Mouse (Mus musculus) neural tube, embryonic 14.5 days (tissue): ENCODE data around the gene Cfap299. TPM values are rescaled to one million over a fixed set of nuclear protein-coding genes. Genes with fewer than 3 reads are reported as not detected.

Experiments used
- ATAC-seq: fragments of 200-750 bp; cut with Nextera tagmentation; 2 replicates; pipeline ENCODE4 v1.8.0; 2017; ENCODE audit warnings: low read depth, mild to moderate bottlenecking, moderate TSS enrichment, moderate library complexity
- H3K27ac ChIP-seq: fragments of 300-500 bp; sonication (generic); 2 replicates; pipeline ENCODE4 v1.5.1; 2014; ENCODE audit warnings: low read depth, mild to moderate bottlenecking, control low read depth, low read length, moderate library complexity, mixed read lengths
- H3K27me3 ChIP-seq: fragments of 300-500 bp; sonication (generic); 2 replicates; pipeline ENCODE4 v1.6.1; 2014; ENCODE audit warnings: low read length; ENCODE audit not compliant: control insufficient read depth, insufficient read depth
- H3K36me3 ChIP-seq: fragments of 300-500 bp; sonication (generic); 2 replicates; pipeline ENCODE4 v1.6.1; 2014; ENCODE audit warnings: low read length, mixed read lengths; ENCODE audit not compliant: control insufficient read depth, insufficient read depth
- H3K4me1 ChIP-seq: fragments of 300-500 bp; sonication (generic); 2 replicates; pipeline ENCODE4 v1.6.1; 2014; ENCODE audit warnings: low read length; ENCODE audit not compliant: control insufficient read depth, insufficient read depth
- H3K4me2 ChIP-seq: fragments of 300-500 bp; sonication (generic); 2 replicates; pipeline ENCODE4 v1.6.1; 2014; ENCODE audit warnings: mild to moderate bottlenecking, low read depth, low read length, control low read depth
- H3K4me3 ChIP-seq: fragments of 300-500 bp; sonication (generic); 2 replicates; pipeline ENCODE4 v1.5.1; 2014; ENCODE audit warnings: low read depth, low read length, control low read depth, mixed read lengths
- H3K9ac ChIP-seq: fragments of 300-500 bp; sonication (generic); replicated peaks from 2 replicates; pipeline ENCODE4 v1.6.1; 2014; ENCODE audit warnings: low read depth, mild to moderate bottlenecking, control low read depth, low read length, mixed read lengths
- H3K9me3 ChIP-seq: fragments of 300-500 bp; sonication (generic); 2 replicates; pipeline ENCODE4 v1.6.1; 2016; ENCODE audit warnings: low read length; ENCODE audit not compliant: control insufficient read depth
- WGBS: fragments of 180-500 bp; shearing (Covaris S2); extraction: QIAGEN DNeasy Blood & Tissue Kit; methylation state at CpG from one replicate; pipeline ENCODE4 v1.1.7; 2014; 5-methylcytosine and 5-hydroxymethylcytosine counted together
- polyA plus RNA-seq: library from polyadenylated mRNA; unstranded; fragments of >200 nt; fragmentation: Nextera tagmentation; extraction: Ambion mirVana; gene quantifications from 2 replicates; pipeline ENCODE4 v1.2.1, GENCODE M21; 2014

The Cfap299 gene
- polyA plus RNA-seq, 1 experiment from 2014 or later: 1.8 TPM

DNA sequence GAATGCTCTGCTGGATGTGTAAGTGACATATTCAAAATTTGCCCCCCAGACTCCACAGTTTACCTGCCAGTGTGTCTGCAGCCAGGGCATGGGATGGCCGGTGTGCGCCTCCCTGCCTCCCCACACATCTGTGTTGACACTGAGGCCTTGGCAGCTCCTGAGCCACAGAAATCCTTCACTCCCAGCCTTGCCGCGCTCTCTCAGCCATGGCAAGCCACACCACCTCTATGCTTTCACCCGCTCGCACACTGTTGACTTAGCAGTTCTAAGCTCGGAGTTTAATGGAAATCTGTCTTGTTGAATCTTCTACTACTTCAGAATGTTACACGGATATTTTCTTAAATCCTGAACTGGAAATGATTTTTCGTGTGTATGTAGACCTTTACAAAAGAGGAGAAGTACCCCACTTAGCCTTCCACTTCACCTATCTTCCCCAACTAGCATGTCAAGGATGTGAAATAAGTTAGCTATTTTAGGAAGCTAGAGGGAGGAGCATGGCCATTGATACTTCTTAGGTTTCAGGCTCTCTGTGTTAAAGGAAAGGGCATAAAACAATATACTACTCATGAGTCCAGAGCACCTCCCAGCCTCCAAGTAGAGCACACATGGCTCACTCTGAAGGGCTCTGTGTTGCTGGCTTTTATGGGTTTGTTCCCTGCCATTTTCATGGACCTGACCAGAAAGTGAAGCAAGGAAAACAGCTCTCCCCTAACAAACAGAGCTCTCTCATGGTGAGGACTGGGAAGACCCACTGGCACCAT is 87.5 kb downstream of the Cfap299 start:
- no peak overlapping the region for H3K4me2 ChIP-seq
- ATAC-seq: no peak
- H3K36me3 ChIP-seq: no peaks in the 10 kb centered on the region
- 87% methylated on average over 9 of the region's 9 CpGs for WGBS
- H3K9ac ChIP-seq: no peak overlapping the region
- no peaks in the 10 kb centered on the region for H3K9me3 ChIP-seq
- no peaks in the 10 kb centered on the region for H3K27me3 ChIP-seq
- H3K4me1 ChIP-seq: no peaks in the 10 kb centered on the region
- no peak overlapping the region for H3K27ac ChIP-seq
- H3K4me3 ChIP-seq: no peak overlapping the region

- no peaks in the 10 kb centered on the region for H3K27me3 ChIP-seq
- no peak for ATAC-seq
- 96% methylated on average over 1 of the region's 1 CpGs for WGBS
Measured at GRCm38 (mm10) chr5:98424965-98425364, 95.9 kb downstream of the Cfap299 start.

DNA sequence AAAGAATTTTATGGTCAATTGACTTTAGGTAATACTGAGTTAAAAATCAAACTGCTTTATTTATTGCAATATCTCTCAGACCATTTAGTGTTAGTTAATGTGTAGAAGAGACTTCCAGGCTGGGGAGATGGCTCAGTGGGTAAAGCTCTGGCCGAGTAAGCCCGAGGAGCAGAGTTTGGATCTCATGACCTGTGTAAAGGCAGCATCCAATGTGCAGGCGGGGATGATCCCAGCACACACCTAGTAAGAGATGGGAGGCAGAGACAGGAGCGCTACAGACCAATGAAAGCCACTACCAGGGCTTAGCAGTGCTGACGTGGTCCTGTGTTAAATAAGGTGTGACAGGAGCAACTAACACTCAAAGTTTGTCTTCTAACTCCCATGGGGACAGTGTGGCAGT is 97.0 kb downstream of the Cfap299 start:
- Histone ChIP-seq H3K9ac (no peak overlapping the region), H3K4me3 (no peak overlapping the region), H3K36me3 (no peaks in the 10 kb centered on the region), H3K4me1 (no peaks in the 10 kb centered on the region), H3K9me3 (no peaks in the 10 kb centered on the region), H3K27ac (no peak overlapping the region), H3K27me3 (no peaks in the 10 kb centered on the region), H3K4me2 (no peak overlapping the region)
- WGBS: 85% methylated on average over 5 of the region's 5 CpGs
- no peak for ATAC-seq

More at GRCm38 (mm10) chr5:98424965-98425364, 95.9 kb downstream of the Cfap299 start:
- no peaks in the 10 kb centered on the region for H3K36me3 ChIP-seq
- no peaks in the 10 kb centered on the region for H3K4me1 ChIP-seq
- no peak overlapping the region for H3K4me3 ChIP-seq
- no peak overlapping the region for H3K27ac ChIP-seq
- H3K9me3 ChIP-seq: no peaks in the 10 kb centered on the region
- no peak overlapping the region for H3K4me2 ChIP-seq
- no peak overlapping the region for H3K9ac ChIP-seq

DNA sequence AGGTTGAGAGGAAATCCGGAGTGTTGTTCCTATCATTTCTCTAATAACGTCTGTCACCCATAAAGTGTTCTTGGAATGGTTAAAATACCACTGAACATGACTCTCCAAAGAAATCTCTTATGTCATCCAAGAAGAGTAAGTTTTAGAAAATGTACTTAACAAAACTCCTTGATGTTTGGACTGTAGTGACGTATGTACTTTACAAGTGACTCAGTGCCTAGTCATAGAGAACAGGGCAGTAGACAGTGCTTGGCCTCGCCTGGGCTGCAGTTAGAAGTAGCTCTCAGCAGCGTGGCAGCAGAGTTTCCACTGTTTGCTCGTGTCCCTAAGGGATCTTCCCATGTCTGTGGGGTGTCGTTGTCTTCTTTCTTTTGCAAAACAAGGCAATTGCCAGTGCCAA is 101.0 kb downstream of the Cfap299 start:
- ATAC-seq: no peak
- Histone ChIP-seq H3K36me3 (no peaks in the 10 kb centered on the region), H3K27me3 (no peaks in the 10 kb centered on the region), H3K4me3 (no peak overlapping the region), H3K9ac (no peak overlapping the region), H3K9me3 (no peaks in the 10 kb centered on the region), H3K4me2 (no peak overlapping the region), H3K27ac (no peak overlapping the region), H3K4me1 (no peaks in the 10 kb centered on the region)
- 59% methylated on average over 7 of the region's 7 CpGs for WGBS

DNA sequence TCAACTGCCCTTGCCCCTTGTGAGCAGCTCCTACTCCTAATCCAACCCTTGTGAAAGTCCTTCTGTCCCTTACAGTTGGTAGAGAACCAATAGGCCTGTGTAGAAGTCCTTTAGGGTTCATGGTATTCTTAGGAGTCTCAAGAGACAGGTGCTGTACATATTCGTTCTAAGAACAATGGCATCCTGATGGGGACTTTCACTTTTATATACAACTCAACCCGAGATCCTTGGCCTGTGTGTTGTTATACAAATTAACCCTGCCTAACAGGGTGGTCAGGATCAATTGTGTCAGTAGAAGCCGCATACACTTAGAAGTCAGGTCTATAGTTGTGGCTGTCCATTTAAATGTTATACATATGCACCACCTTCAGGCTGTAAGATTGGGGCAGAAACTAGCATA is 109.6 kb downstream of the Cfap299 start:
- Histone ChIP-seq H3K4me1 (no peaks in the 10 kb centered on the region), H3K4me3 (no peak overlapping the region), H3K9ac (no peak overlapping the region), H3K36me3 (no peaks in the 10 kb centered on the region), H3K27ac (no peak overlapping the region), H3K27me3 (no peaks in the 10 kb centered on the region), H3K9me3 (no peaks in the 10 kb centered on the region), H3K4me2 (no peak overlapping the region)
- 64% methylated on average over 3 of the region's 3 CpGs for WGBS
- no peak for ATAC-seq

- Histone ChIP-seq H3K4me3 (no peak overlapping the region), H3K4me2 (no peak overlapping the region), H3K27me3 (no peaks in the 10 kb centered on the region), H3K4me1 (no peaks in the 10 kb centered on the region), H3K27ac (no peak overlapping the region), H3K9me3 (no peaks in the 10 kb centered on the region), H3K9ac (no peak overlapping the region), H3K36me3 (no peaks in the 10 kb centered on the region)
- 89% methylated on average over 12 of the region's 12 CpGs for WGBS
- no peak for ATAC-seq
Measured at GRCm38 (mm10) chr5:98446771-98447462, 117.8 kb downstream of the Cfap299 start.

DNA sequence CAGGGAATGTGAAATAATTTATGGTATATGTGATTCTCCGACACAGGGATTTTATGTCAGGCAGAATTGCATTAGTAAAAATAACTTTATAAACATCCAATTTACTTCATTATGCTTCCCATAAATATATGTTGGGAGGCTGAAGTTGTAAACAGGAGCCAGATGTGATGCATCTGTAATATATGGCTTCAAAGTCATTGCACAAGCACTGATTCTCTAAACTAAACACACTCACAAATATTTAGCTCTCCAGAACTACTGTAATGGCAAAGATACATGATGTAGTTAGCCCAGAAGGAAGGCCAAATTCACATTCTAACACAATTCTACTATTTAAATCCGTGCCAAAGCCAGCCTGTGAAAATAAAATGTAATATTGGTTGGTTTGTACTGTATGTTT is 120.8 kb downstream of the Cfap299 start:
- Histone ChIP-seq H3K4me2 (no peak overlapping the region), H3K4me1 (no peaks in the 10 kb centered on the region), H3K9ac (no peak overlapping the region), H3K9me3 (no peaks in the 10 kb centered on the region), H3K27me3 (no peaks in the 10 kb centered on the region), H3K4me3 (no peak overlapping the region), H3K36me3 (no peaks in the 10 kb centered on the region), H3K27ac (no peak overlapping the region)
- ATAC-seq: no peak
- WGBS: 86% methylated on average over 2 of the region's 2 CpGs

- Histone ChIP-seq H3K4me1 (no peaks in the 10 kb centered on the region), H3K9ac (no peak overlapping the region), H3K27me3 (no peaks in the 10 kb centered on the region), H3K27ac (no peak overlapping the region), H3K4me2 (no peak overlapping the region), H3K9me3 (no peaks in the 10 kb centered on the region), H3K4me3 (no peak overlapping the region), H3K36me3 (no peaks in the 10 kb centered on the region)
- ATAC-seq: no peak
- WGBS: 40% methylated on average over 4 of the region's 4 CpGs
Measured at GRCm38 (mm10) chr5:98466882-98467535, 137.9 kb downstream of the Cfap299 start.

GRCm38 (mm10) chr5:98470052-98470451 is 140.9 kb downstream of the Cfap299 start:
- H3K27me3 ChIP-seq: no peaks in the 10 kb centered on the region
- WGBS: 94% methylated on average over 4 of the region's 4 CpGs
- H3K36me3 ChIP-seq: no peaks in the 10 kb centered on the region
- no peak overlapping the region for H3K4me2 ChIP-seq
- no peak overlapping the region for H3K9ac ChIP-seq
- no peak overlapping the region for H3K4me3 ChIP-seq
- no peak overlapping the region for H3K27ac ChIP-seq
- ATAC-seq: no peak
- no peaks in the 10 kb centered on the region for H3K9me3 ChIP-seq
- no peaks in the 10 kb centered on the region for H3K4me1 ChIP-seq
